Mouse (Mus musculus) embryonic fibroblast, embryonic 13.5 days (primary cell): ENCODE data around the gene Amz2.

Experiments
- CTCF ChIP-seq: IDR thresholded peaks from 2 replicates; pipeline ENCODE4 v1.5.1; 2011; ENCODE audit warnings: mild to moderate bottlenecking, control low read depth, low read length, moderate library complexity, borderline replicate concordance; ENCODE audit not compliant: insufficient read depth
- POLR2A ChIP-seq: IDR thresholded peaks from 2 replicates; pipeline ENCODE4 v1.6.1; 2011; ENCODE audit warnings: low read depth, mild to moderate bottlenecking, control low read depth, low read length, moderate library complexity

DNA sequence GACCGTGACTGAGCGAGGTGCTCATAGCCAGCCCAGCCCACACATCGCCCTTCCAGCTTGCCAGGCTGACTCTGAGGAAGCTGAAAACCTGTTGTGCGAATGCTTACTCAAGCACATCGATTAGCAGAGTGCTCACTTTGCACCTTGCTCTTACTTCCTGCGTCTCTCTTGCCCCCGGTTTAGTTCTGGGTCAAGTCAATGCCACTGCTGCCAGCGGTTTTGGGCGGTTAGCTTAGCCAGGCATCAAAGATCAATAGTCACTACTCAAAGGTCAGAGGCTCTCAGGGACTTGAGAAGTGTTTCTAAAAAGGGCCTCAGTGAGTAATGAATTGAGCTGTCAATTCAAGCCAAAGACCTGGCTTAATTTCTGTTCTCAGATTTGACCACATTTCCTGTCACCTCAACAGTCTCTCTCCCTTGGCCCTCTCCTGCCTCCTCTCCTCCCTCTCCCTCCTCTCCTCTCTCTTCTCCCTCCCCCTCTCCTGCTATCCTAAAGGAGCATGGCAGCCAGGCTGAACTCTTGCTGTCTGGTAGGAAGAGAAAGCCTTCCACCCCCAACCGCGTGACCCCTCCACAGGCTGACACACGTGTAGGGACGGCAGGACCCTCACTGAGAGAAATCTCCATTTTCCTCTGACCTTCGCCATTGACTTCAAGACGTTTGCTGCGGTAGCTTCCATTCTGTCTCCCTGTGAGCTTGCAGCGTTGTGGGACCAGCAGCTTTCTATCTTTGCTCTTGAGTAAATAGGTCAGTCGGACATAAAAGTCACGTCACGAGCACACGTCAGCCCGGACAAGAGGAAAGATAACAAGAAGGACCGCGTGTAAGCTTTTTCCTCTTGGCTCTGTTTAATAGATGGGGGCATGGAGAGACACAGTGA is 69.4 kb downstream of the Amz2 start:
- TF ChIP-seq CTCF (no peak), POLR2A (no peak)
